In genomic region chr14:48514620-48515019, GRCm38 (mm10) we compare ENCODE assay signal across 17 mouse cellular contexts.
A peak's percentile ranks its signal among the peaks of the same experiment; 100 is the strongest.
DNase-seq lines count a peak whose midpoint lies in the region; ATAC-seq and TF ChIP-seq lines count a peak whose summit lies in the region.
"Had no signal": no experiment of that assay in that cellular context is flagged by ENCODE, and none has a peak within 500 bp of the region (broad histone marks: within the 10 kb centered on the region; RNA-seq: fewer than 3 reads in every experiment).

No protein-coding gene starts in this region.

- no peak overlapping the region for H3K27ac ChIP-seq in forebrain, embryonic 15.5 days (replicated peaks)
- H3K27ac ChIP-seq in forebrain, embryonic 12.5 days = no peak overlapping the region
- H3K27ac ChIP-seq in midbrain, embryonic 10.5 days (replicated peaks) = no peak overlapping the region; the same call in 1 of the 2 replicates
- no peak overlapping the region for H3K27ac ChIP-seq in midbrain, embryonic 11.5 days (ENCODE audit: low read depth, low read length)
- H3K27ac ChIP-seq in cerebellum, adult 2 months (ENCODE audit: insufficient read depth, low read length) = no peak overlapping the region
- no peak overlapping the region for H3K27ac ChIP-seq in embryonic facial prominence, embryonic 10.5 days (replicated peaks)
- H3K27ac ChIP-seq: gastrocnemius, adult 2 months; heart, embryonic 13.5 days; kidney, postnatal 0 days; liver, embryonic 14.5 days; stomach, postnatal 0 days had no signal

- H3K9ac ChIP-seq in forebrain, embryonic 15.5 days (replicated peaks) = no peak overlapping the region
- no peak overlapping the region for H3K9ac ChIP-seq in forebrain, embryonic 12.5 days
- H3K9ac ChIP-seq in midbrain, embryonic 11.5 days (ENCODE audit: low read length) = no peak overlapping the region
- H3K9ac ChIP-seq: heart, embryonic 13.5 days; liver, embryonic 14.5 days had no signal

- no peaks in the 10 kb centered on the region for H3K27me3 ChIP-seq in forebrain, embryonic 15.5 days
- peaks cover 60% of the 10 kb centered on the region for H3K27me3 ChIP-seq in forebrain, embryonic 12.5 days
- H3K27me3 ChIP-seq in midbrain, embryonic 10.5 days (ENCODE audit: low read depth, poor library complexity, severe bottlenecking) = peaks cover 91% of the 10 kb centered on the region
- H3K27me3 ChIP-seq in midbrain, embryonic 11.5 days (ENCODE audit: control insufficient read depth, insufficient read depth, low read length) = peaks cover 37% of the 10 kb centered on the region
- no peaks in the 10 kb centered on the region for H3K27me3 ChIP-seq in cerebellum, adult 2 months (ENCODE audit: control insufficient read depth, insufficient read depth, low read length)
- H3K27me3 ChIP-seq in embryonic facial prominence, embryonic 10.5 days (replicated peaks; ENCODE audit: low read depth, poor library complexity, severe bottlenecking) = peaks cover 55% of the 10 kb centered on the region
- H3K27me3 ChIP-seq: heart, embryonic 13.5 days had no signal

- ATAC-seq in forebrain, embryonic 15.5 days (replicated peaks) = peak; percentile 39; the same call in 1 of the 2 replicates
- no peak for ATAC-seq in forebrain, embryonic 12.5 days (ENCODE audit: low FRiP score)
- ATAC-seq in midbrain, embryonic 11.5 days (ENCODE audit: low FRiP score) = no peak
- ATAC-seq: lung, postnatal 0 days had no signal

- H3K4me2 ChIP-seq in forebrain, embryonic 15.5 days (replicated peaks) = no peak overlapping the region
- no peak overlapping the region for H3K4me2 ChIP-seq in forebrain, embryonic 12.5 days
- H3K4me2 ChIP-seq in midbrain, embryonic 11.5 days = no peak overlapping the region
- H3K4me2 ChIP-seq: heart, embryonic 13.5 days had no signal

- TF ChIP-seq POLR2A in cerebellum, adult 2 months (IDR thresholded peaks at IDR 0.05; ENCODE audit: borderline replicate concordance, insufficient read depth, low read length) = no peak

- WGBS in forebrain, embryonic 15.5 days = 29% methylated on average over 7 of the region's 7 CpGs
- 34% methylated on average over 7 of the region's 7 CpGs for WGBS in forebrain, embryonic 12.5 days
- WGBS in midbrain, embryonic 10.5 days = 38% methylated on average over 7 of the region's 7 CpGs
- 33% methylated on average over 7 of the region's 7 CpGs for WGBS in midbrain, embryonic 11.5 days
- WGBS in cerebellum, adult 2 months = 17% methylated on average over 7 of the region's 7 CpGs
- 52% methylated on average over 7 of the region's 7 CpGs for WGBS in embryonic facial prominence, embryonic 10.5 days

- H3K4me1 ChIP-seq in forebrain, embryonic 15.5 days = peaks cover 28% of the 10 kb centered on the region
- peaks cover 36% of the 10 kb centered on the region for H3K4me1 ChIP-seq in forebrain, embryonic 12.5 days
- peaks cover 62% of the 10 kb centered on the region for H3K4me1 ChIP-seq in midbrain, embryonic 10.5 days
- H3K4me1 ChIP-seq in midbrain, embryonic 11.5 days (ENCODE audit: control insufficient read depth, insufficient read depth, low read length) = peaks cover 38% of the 10 kb centered on the region
- peaks cover 13% of the 10 kb centered on the region for H3K4me1 ChIP-seq in cerebellum, adult 2 months (ENCODE audit: control insufficient read depth, insufficient read depth, low read length)
- no peaks in the 10 kb centered on the region for H3K4me1 ChIP-seq in embryonic facial prominence, embryonic 10.5 days
- H3K4me1 ChIP-seq: heart, embryonic 13.5 days had no signal

- H3K36me3 ChIP-seq in forebrain, embryonic 15.5 days = peaks cover under 1% of the 10 kb centered on the region; the same call in 1 of the 2 replicates
- 0 out of 2 replicates have a peak, but pooled peaks cover 5% of the 10 kb centered on the region for H3K36me3 ChIP-seq in forebrain, embryonic 12.5 days (replicated peaks)
- H3K36me3 ChIP-seq in midbrain, embryonic 10.5 days = peaks cover 7% of the 10 kb centered on the region; the same call in 1 of the 2 replicates
- no peaks in the 10 kb centered on the region for H3K36me3 ChIP-seq in midbrain, embryonic 11.5 days (ENCODE audit: control insufficient read depth, insufficient read depth, low read length)
- H3K36me3 ChIP-seq in embryonic facial prominence, embryonic 10.5 days (replicated peaks) = peaks cover 7% of the 10 kb centered on the region; the same call in 1 of the 2 replicates

- no peak for DNase-seq in midbrain, embryonic 10.5 days (ENCODE audit: low spot score)
- no peak for DNase-seq in midbrain, embryonic 11.5 days (ENCODE audit: low spot score, missing footprints)
- peak; percentile 39 to 57 for DNase-seq in cerebellum, adult 2 months
- peak; percentile 63 to 68 for DNase-seq in cerebellum, postnatal 25 days
- DNase-seq in embryonic facial prominence, embryonic 10.5 days (ENCODE audit: low spot score) = no peak
- DNase-seq in thymus, postnatal 14 days = no peak
- DNase-seq: B cell, adult 2 months; gastrocnemius, adult 2 months; kidney, adult 11 months; midbrain, embryonic 14.5 days had no signal

- no peak for TF ChIP-seq CTCF in cerebellum, adult 2 months (IDR thresholded peaks at IDR 0.05; ENCODE audit: borderline replicate concordance, insufficient read depth, low read depth, low read length)

- H3K9me3 ChIP-seq in forebrain, embryonic 15.5 days = no peaks in the 10 kb centered on the region
- no peaks in the 10 kb centered on the region for H3K9me3 ChIP-seq in forebrain, embryonic 12.5 days
- H3K9me3 ChIP-seq in midbrain, embryonic 10.5 days (replicated peaks) = peaks cover 5% of the 10 kb centered on the region
- H3K9me3 ChIP-seq in midbrain, embryonic 11.5 days (ENCODE audit: control insufficient read depth, low read length) = no peaks in the 10 kb centered on the region
- H3K9me3 ChIP-seq in embryonic facial prominence, embryonic 10.5 days = no peaks in the 10 kb centered on the region
- H3K9me3 ChIP-seq: heart, embryonic 13.5 days had no signal

- no peak overlapping the region for H3K4me3 ChIP-seq in forebrain, embryonic 15.5 days
- H3K4me3 ChIP-seq in forebrain, embryonic 12.5 days (replicated peaks) = no peak overlapping the region
- 0 out of 2 replicates have a peak overlapping the region, but pooled peaks have one; percentile 20 for H3K4me3 ChIP-seq in midbrain, embryonic 10.5 days
- no peak overlapping the region for H3K4me3 ChIP-seq in midbrain, embryonic 11.5 days (ENCODE audit: low read depth, low read length)
- no peak overlapping the region for H3K4me3 ChIP-seq in cerebellum, adult 2 months (replicated peaks; ENCODE audit: insufficient read depth, low read depth, low read length)
- no peak overlapping the region for H3K4me3 ChIP-seq in embryonic facial prominence, embryonic 10.5 days
- H3K4me3 ChIP-seq: gastrocnemius, adult 2 months; heart, embryonic 13.5 days had no signal

Comparison
In these comparisons a context has a peak if more than half of its experiments do, and no peak if none do; other contexts are left out.
1. DNase-seq: peak in cerebellum, adult 2 months (2 of 2) and cerebellum, postnatal 25 days (2 of 2); none in midbrain, embryonic 10.5 days (single experiment), midbrain, embryonic 11.5 days (single experiment), embryonic facial prominence, embryonic 10.5 days (single experiment) and thymus, postnatal 14 days (single experiment).